Mouse (Mus musculus): ENCODE measurements at regions not wholly inside any gene's neighbourhood (a gene's known extent, or its start where the extent isn't known, plus 50 kb on each side); places are given as distances from the start of the nearest gene placed in this dataset.

DNA sequence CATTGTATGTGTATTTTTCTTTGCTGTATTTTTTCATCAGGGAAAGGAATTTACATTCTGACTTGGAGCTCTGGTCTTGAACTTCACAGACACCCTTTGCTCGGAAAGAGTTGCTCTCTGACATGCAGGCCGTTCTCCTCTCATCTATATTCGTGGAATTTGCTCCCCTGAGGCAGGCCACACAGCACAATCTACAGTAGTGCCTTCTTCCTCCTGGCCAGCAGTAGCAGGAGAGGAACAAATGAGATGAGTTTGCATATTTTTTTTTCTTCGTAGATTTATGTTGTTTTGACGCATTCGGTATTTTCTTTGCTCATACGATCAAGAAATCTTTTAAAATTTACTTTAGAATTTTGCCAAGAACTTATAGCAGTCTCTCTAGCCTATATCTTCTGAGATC is 163.4 kb downstream of the Fam76b start:
- Histone ChIP-seq H3K9me3 (ENCODE audit: control insufficient read depth, low read depth, low read length) (no peaks in the 10 kb centered on the region), H3K4me1 (ENCODE audit: control insufficient read depth, insufficient read depth, low read length) (no peaks in the 10 kb centered on the region), H3K4me3 (ENCODE audit: low read depth, low read length) (no peak overlapping the region), H3K27ac (ENCODE audit: low read length) (no peak overlapping the region), H3K36me3 (ENCODE audit: control insufficient read depth, insufficient read depth, low read length) (no peaks in the 10 kb centered on the region), H3K4me2 (replicated peaks; ENCODE audit: low read depth, low read length) (no peak overlapping the region), H3K27me3 (ENCODE audit: control insufficient read depth, insufficient read depth, low read length) (no peaks in the 10 kb centered on the region), H3K9ac (replicated peaks; ENCODE audit: low read depth, low read length) (no peak overlapping the region)
- WGBS = 63% methylated on average over 7 of the region's 7 CpGs
- ATAC-seq (ENCODE audit: insufficient number of reproducible peaks, insufficient read depth, low FRiP score, low read depth) = no peak

DNA sequence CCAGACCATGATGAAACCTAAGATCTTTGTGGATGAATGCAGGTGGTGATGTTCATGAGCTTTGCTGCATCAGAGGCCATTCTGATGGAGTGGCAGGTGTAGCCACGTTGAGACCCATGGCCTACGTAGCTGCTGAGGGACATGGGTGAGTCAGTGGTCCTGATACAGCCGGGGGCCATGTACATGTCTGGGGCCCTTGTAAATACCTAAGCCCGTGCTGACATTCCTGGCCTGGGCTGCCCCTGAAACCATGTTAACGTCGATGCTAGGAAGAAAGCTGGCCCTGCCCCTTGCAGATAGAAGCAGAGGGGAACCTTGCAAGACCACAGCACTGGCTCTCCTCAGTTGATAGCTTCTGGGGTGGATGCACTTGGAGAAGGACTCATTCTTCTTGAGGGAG is 165.2 kb downstream of the Fam76b start:
- H3K27ac ChIP-seq (ENCODE audit: low read length) = no peak overlapping the region
- H3K4me2 ChIP-seq (replicated peaks; ENCODE audit: low read depth, low read length) = no peak overlapping the region
- H3K4me1 ChIP-seq (ENCODE audit: control insufficient read depth, insufficient read depth, low read length) = no peaks in the 10 kb centered on the region
- no peaks in the 10 kb centered on the region for H3K9me3 ChIP-seq (ENCODE audit: control insufficient read depth, low read depth, low read length)
- H3K36me3 ChIP-seq (ENCODE audit: control insufficient read depth, insufficient read depth, low read length) = no peaks in the 10 kb centered on the region
- no peaks in the 10 kb centered on the region for H3K27me3 ChIP-seq (ENCODE audit: control insufficient read depth, insufficient read depth, low read length)
- H3K9ac ChIP-seq (replicated peaks; ENCODE audit: low read depth, low read length) = no peak overlapping the region
- H3K4me3 ChIP-seq (ENCODE audit: low read depth, low read length) = no peak overlapping the region
- 81% methylated on average over 6 of the region's 6 CpGs for WGBS
- no peak for ATAC-seq (ENCODE audit: insufficient number of reproducible peaks, insufficient read depth, low FRiP score, low read depth)

DNA sequence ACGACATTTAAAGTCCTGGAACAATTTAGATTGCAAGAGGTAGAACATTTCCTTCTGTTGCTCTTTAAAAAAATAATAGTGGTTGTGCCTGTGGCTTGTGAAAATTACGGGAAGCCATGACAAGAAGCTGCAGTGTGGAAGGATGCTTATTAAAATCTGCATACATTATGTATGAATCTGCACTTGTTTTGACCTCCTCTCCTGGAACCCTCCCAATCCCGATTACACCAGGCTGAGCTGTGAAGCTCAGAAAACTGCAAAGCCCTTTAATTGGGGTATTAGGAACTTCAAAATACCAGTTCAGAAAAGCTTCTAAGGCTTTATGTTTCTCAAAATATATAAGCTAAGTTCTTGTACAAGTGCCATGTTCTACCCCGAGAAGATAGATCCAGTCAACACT is 171.8 kb downstream of the Fam76b start:
- no peak overlapping the region for H3K9ac ChIP-seq (replicated peaks; ENCODE audit: low read depth, low read length)
- no peak overlapping the region for H3K4me2 ChIP-seq (replicated peaks; ENCODE audit: low read depth, low read length)
- no peak for ATAC-seq (ENCODE audit: insufficient number of reproducible peaks, insufficient read depth, low FRiP score, low read depth)
- WGBS = 77% methylated on average over 4 of the region's 4 CpGs
- H3K4me1 ChIP-seq (ENCODE audit: control insufficient read depth, insufficient read depth, low read length) = no peaks in the 10 kb centered on the region
- H3K36me3 ChIP-seq (ENCODE audit: control insufficient read depth, insufficient read depth, low read length) = no peaks in the 10 kb centered on the region
- no peak overlapping the region for H3K4me3 ChIP-seq (ENCODE audit: low read depth, low read length)
- H3K27ac ChIP-seq (ENCODE audit: low read length) = no peak overlapping the region
- no peaks in the 10 kb centered on the region for H3K9me3 ChIP-seq (ENCODE audit: control insufficient read depth, low read depth, low read length)
- H3K27me3 ChIP-seq (ENCODE audit: control insufficient read depth, insufficient read depth, low read length) = no peaks in the 10 kb centered on the region

DNA sequence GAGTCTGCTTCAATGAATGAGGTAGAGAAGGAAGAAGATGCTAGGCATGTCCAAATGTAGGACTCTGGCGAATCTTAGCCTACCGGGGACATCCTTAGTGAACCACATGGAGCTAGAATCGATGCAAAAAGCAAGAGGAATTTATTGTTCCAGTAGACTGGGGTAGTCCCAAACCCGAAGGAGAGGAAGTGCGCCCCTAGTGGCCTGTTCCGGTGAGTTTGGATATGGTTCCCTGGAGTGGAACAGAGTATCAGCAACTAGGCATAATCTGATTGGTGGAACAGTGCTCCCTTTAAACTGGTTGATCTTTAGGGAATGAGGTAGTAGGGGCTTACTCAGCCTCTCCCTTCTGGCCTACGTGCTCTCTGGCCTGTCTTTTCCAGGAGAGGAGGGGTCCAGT is 174.0 kb downstream of the Fam76b start:
- ATAC-seq (ENCODE audit: insufficient number of reproducible peaks, insufficient read depth, low FRiP score, low read depth) = no peak
- Histone ChIP-seq H3K27me3 (ENCODE audit: control insufficient read depth, insufficient read depth, low read length) (no peaks in the 10 kb centered on the region), H3K27ac (ENCODE audit: low read length) (no peak overlapping the region), H3K9me3 (ENCODE audit: control insufficient read depth, low read depth, low read length) (no peaks in the 10 kb centered on the region), H3K9ac (replicated peaks; ENCODE audit: low read depth, low read length) (no peak overlapping the region), H3K36me3 (ENCODE audit: control insufficient read depth, insufficient read depth, low read length) (no peaks in the 10 kb centered on the region), H3K4me2 (replicated peaks; ENCODE audit: low read depth, low read length) (no peak overlapping the region), H3K4me3 (ENCODE audit: low read depth, low read length) (no peak overlapping the region), H3K4me1 (ENCODE audit: control insufficient read depth, insufficient read depth, low read length) (no peaks in the 10 kb centered on the region)
- 82% methylated on average over 7 of the region's 7 CpGs for WGBS

DNA sequence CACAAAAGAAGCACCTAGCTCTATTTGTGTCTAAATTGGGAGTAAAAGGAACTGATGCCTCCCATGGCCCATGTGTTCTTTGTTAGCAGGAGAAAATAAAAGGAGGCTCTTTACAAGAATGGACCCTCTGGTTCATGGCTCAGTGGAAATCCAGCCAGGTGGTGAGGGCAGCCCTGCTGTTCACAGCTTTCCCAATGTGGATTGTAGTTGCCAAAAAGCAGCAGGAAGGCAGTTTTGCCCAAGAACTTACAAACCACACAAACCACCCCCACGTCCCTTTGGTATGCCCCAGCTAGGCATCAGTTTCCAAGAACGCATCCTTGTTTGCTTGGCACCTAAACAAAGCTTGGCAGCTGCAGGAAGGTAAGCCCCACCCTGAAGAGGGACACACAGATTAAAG is 174.7 kb downstream of the Fam76b start:
- ATAC-seq (ENCODE audit: insufficient number of reproducible peaks, insufficient read depth, low FRiP score, low read depth) = no peak
- Histone ChIP-seq H3K4me1 (ENCODE audit: control insufficient read depth, insufficient read depth, low read length) (no peaks in the 10 kb centered on the region), H3K27me3 (ENCODE audit: control insufficient read depth, insufficient read depth, low read length) (no peaks in the 10 kb centered on the region), H3K36me3 (ENCODE audit: control insufficient read depth, insufficient read depth, low read length) (no peaks in the 10 kb centered on the region), H3K4me3 (ENCODE audit: low read depth, low read length) (no peak overlapping the region), H3K27ac (ENCODE audit: low read length) (no peak overlapping the region), H3K9ac (replicated peaks; ENCODE audit: low read depth, low read length) (no peak overlapping the region), H3K4me2 (replicated peaks; ENCODE audit: low read depth, low read length) (no peak overlapping the region), H3K9me3 (ENCODE audit: control insufficient read depth, low read depth, low read length) (no peaks in the 10 kb centered on the region)
- WGBS = 75% methylated on average over 2 of the region's 2 CpGs

DNA sequence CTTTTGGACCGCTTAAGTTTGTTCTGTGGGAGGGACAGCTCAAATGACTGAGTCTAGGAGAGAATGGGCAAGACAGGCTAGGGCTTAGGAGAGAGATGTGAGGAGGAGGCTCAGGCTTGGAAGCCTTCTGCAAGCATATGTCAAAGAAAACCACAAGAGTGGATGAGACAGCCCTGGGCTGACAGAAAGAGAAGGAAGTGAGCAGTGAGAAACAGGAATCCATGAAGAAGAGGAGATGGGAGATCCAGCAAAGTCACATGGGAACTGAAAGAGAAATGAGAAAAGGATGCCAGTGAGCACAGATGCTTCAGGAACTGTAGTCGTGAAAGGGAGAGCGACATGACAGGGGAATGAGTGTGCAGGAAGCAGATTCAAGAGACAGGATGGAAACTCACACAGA is 175.6 kb downstream of the Fam76b start:
- no peak for ATAC-seq (ENCODE audit: insufficient number of reproducible peaks, insufficient read depth, low FRiP score, low read depth)
- Histone ChIP-seq H3K9me3 (ENCODE audit: control insufficient read depth, low read depth, low read length) (no peaks in the 10 kb centered on the region), H3K36me3 (ENCODE audit: control insufficient read depth, insufficient read depth, low read length) (no peaks in the 10 kb centered on the region), H3K9ac (replicated peaks; ENCODE audit: low read depth, low read length) (no peak overlapping the region), H3K27me3 (ENCODE audit: control insufficient read depth, insufficient read depth, low read length) (no peaks in the 10 kb centered on the region), H3K4me3 (ENCODE audit: low read depth, low read length) (no peak overlapping the region), H3K27ac (ENCODE audit: low read length) (no peak overlapping the region), H3K4me1 (ENCODE audit: control insufficient read depth, insufficient read depth, low read length) (no peaks in the 10 kb centered on the region), H3K4me2 (replicated peaks; ENCODE audit: low read depth, low read length) (no peak overlapping the region)
- WGBS = 81% methylated on average over 3 of the region's 3 CpGs

DNA sequence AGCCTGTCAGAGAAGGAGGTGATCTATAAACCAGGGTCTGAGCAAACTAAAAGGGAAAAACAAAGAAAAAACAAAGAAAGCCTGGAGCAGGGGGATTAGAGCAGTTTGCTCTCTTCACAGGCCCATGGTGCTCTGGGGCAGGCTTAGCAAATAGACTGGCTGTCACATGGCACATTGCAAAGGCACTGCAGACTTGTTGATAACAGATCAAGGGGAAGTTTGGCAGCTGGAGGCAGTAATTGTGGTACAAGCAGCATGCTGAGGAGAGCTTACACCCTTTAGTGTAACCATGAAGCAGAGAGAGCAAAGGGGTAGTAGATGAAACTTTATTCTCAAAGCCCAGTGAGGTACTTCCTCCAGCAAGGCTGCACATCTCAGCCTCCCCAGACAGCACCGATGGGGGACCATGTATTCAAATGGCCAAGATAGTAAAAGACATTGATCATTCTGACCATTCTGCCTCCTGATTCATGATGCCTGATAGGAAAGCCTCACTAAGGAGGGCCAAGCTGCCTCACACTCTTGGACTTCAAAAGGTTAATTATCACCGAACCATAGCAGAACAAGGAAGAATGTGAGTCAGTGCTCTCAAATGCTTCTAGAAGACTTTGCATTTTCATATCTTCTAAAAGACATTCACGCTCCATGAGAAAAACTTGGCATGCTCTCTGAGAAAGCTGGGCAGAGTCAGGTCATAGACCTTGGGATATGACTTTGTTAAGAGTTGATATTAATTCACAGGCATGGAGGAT is 178.9 kb downstream of the Fam76b start:
- Histone ChIP-seq H3K4me1 (ENCODE audit: control insufficient read depth, insufficient read depth, low read length) (no peaks in the 10 kb centered on the region), H3K36me3 (ENCODE audit: control insufficient read depth, insufficient read depth, low read length) (no peaks in the 10 kb centered on the region), H3K9ac (replicated peaks; ENCODE audit: low read depth, low read length) (no peak overlapping the region), H3K4me2 (replicated peaks; ENCODE audit: low read depth, low read length) (no peak overlapping the region), H3K4me3 (ENCODE audit: low read depth, low read length) (no peak overlapping the region), H3K27ac (ENCODE audit: low read length) (peak overlapping the region; percentile 27; the same call in 1 of the 2 replicates), H3K27me3 (ENCODE audit: control insufficient read depth, insufficient read depth, low read length) (no peaks in the 10 kb centered on the region), H3K9me3 (ENCODE audit: control insufficient read depth, low read depth, low read length) (no peaks in the 10 kb centered on the region)
- 70% methylated on average over 3 of the region's 3 CpGs for WGBS
- ATAC-seq (ENCODE audit: insufficient number of reproducible peaks, insufficient read depth, low FRiP score, low read depth) = peak; percentile 81

DNA sequence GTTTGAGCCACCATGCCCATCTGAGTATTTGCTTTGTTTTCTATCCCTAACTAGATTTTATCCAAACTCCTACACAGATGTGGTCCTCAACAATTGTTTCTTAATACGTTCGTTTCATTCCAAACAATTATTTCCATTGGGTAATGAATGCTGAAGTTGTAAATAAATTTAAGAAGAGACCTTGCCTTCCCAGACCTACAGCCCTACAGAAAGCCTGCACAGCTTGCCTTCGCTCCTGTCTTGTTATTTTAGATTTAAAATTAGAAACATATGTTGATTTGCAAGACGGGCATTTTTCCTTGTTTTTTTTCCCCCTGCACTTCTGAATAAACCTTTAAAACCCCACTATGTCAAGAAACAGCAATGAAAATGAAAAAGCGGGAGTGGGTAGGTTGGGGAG is 181.9 kb downstream of the Fam76b start:
- H3K4me3 ChIP-seq (ENCODE audit: low read depth, low read length) = no peak overlapping the region
- no peaks in the 10 kb centered on the region for H3K4me1 ChIP-seq (ENCODE audit: control insufficient read depth, insufficient read depth, low read length)
- no peaks in the 10 kb centered on the region for H3K27me3 ChIP-seq (ENCODE audit: control insufficient read depth, insufficient read depth, low read length)
- no peak overlapping the region for H3K9ac ChIP-seq (replicated peaks; ENCODE audit: low read depth, low read length)
- ATAC-seq (ENCODE audit: insufficient number of reproducible peaks, insufficient read depth, low FRiP score, low read depth) = no peak
- WGBS = 86% methylated on average over 5 of the region's 5 CpGs
- no peak overlapping the region for H3K4me2 ChIP-seq (replicated peaks; ENCODE audit: low read depth, low read length)
- no peaks in the 10 kb centered on the region for H3K36me3 ChIP-seq (ENCODE audit: control insufficient read depth, insufficient read depth, low read length)
- no peak overlapping the region for H3K27ac ChIP-seq (ENCODE audit: low read length)
- no peaks in the 10 kb centered on the region for H3K9me3 ChIP-seq (ENCODE audit: control insufficient read depth, low read depth, low read length)
